Mouse (Mus musculus): ENCODE measurements around the gene Ccdc102a. TPM values are rescaled to one million over a fixed set of nuclear protein-coding genes. Genes with fewer than 3 reads are reported as not detected.

Gene Ccdc102a
- polyA plus RNA-seq (2012) = 0.02 and 0.06 TPM in 2 replicates

GRCm38 (mm10) chr8:94917851-94918495 is at the start of gene Ccdc102a:
Ccdc102a (minus strand) TSS chr8:94918098.
- Histone ChIP-seq H3K36me3 (ENCODE audit: control insufficient read depth) (no peaks in the 10 kb centered on the region), H3K9me3 (ENCODE audit: control insufficient read depth, low read length) (peaks cover 5% of the 10 kb centered on the region; the same call in 1 of the 2 replicates), H3K27me3 (ENCODE audit: control insufficient read depth) (peaks cover 72% of the 10 kb centered on the region), H3K4me3 (replicated peaks) (peak within 1 kb of the TSS; percentile 62), H3K4me1 (ENCODE audit: control insufficient read depth) (peaks cover 38% of the 10 kb centered on the region)
- no peak for TF ChIP-seq TAL1 (IDR thresholded peaks at IDR 0.05; ENCODE audit: low read length)
- no peak for TF ChIP-seq GATA1 (IDR thresholded peaks at IDR 0.05; ENCODE audit: low read length)

GRCm38 (mm10) chr8:94967554-94967953 is 49.7 kb upstream of the Ccdc102a start:
- Histone ChIP-seq H3K9me3 (ENCODE audit: control insufficient read depth, low read length) (no peaks in the 10 kb centered on the region), H3K4me3 (replicated peaks) (no peak overlapping the region), H3K36me3 (ENCODE audit: control insufficient read depth) (no peaks in the 10 kb centered on the region; the same call in 1 of the 2 replicates), H3K27me3 (ENCODE audit: control insufficient read depth) (no peaks in the 10 kb centered on the region), H3K4me1 (ENCODE audit: control insufficient read depth) (peaks cover 73% of the 10 kb centered on the region)
- no peak for TF ChIP-seq GATA1 (IDR thresholded peaks at IDR 0.05; ENCODE audit: low read length)
- TF ChIP-seq TAL1 (IDR thresholded peaks at IDR 0.05; ENCODE audit: low read length) = no peak

DNA sequence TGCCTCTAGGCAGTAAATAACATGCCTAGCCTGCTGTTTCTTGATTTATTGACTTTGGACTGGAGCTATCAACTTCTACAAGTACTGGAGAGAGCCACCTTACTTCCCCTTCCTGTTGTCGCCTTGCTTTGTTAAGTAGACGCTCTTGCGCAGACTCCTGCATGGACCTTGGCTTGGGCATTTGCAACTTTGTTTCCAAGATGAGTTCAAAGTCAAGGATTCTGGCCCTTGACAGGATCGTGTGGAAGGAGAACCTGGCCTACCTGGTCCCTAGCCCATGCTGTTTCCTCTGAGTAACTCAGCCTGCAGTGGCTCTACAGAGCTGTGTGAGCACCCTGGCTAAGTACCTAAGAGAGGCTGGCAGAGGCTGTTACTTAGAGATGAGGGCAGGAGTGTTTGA is 49.2 kb upstream of the Ccdc102a start:
- TF ChIP-seq TAL1 (IDR thresholded peaks at IDR 0.05; ENCODE audit: low read length) (no peak), GATA1 (IDR thresholded peaks at IDR 0.05; ENCODE audit: low read length) (no peak)
- Histone ChIP-seq H3K4me1 (ENCODE audit: control insufficient read depth) (peaks cover 75% of the 10 kb centered on the region), H3K36me3 (ENCODE audit: control insufficient read depth) (no peaks in the 10 kb centered on the region; the same call in 1 of the 2 replicates), H3K9me3 (ENCODE audit: control insufficient read depth, low read length) (no peaks in the 10 kb centered on the region), H3K4me3 (replicated peaks) (no peak overlapping the region), H3K27me3 (ENCODE audit: control insufficient read depth) (no peaks in the 10 kb centered on the region)

DNA sequence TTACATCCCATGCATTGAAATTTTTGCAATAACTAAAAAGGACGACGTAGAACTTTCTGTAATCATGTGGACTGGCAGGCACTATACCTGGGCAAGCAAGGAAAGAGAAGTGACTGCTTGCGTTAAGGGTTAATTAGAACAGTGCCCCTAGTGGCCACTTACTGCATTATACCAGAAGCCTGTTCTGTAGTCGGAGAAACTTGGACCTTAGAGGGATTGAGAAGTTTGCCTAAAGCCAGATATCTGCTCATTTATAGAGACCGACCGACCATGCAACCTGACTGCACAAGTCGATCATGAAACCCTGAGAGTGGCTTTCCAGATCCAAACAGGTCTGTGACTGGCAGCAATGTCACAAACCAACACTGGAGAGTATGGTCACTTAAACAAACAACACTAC is 48.7 kb upstream of the Ccdc102a start:
- H3K4me1 ChIP-seq (ENCODE audit: control insufficient read depth) = peaks cover 80% of the 10 kb centered on the region
- H3K4me3 ChIP-seq (replicated peaks) = no peak overlapping the region
- H3K27me3 ChIP-seq (ENCODE audit: control insufficient read depth) = no peaks in the 10 kb centered on the region
- H3K36me3 ChIP-seq (ENCODE audit: control insufficient read depth) = no peaks in the 10 kb centered on the region; the same call in 1 of the 2 replicates
- TF ChIP-seq GATA1 (IDR thresholded peaks at IDR 0.05; ENCODE audit: low read length) (no peak), TAL1 (IDR thresholded peaks at IDR 0.05; ENCODE audit: low read length) (no peak)
- H3K9me3 ChIP-seq (ENCODE audit: control insufficient read depth, low read length) = no peaks in the 10 kb centered on the region

- Histone ChIP-seq H3K4me3 (replicated peaks) (peak overlapping the region; percentile 53), H3K36me3 (ENCODE audit: control insufficient read depth) (no peaks in the 10 kb centered on the region; the same call in 1 of the 2 replicates), H3K9me3 (ENCODE audit: control insufficient read depth, low read length) (no peaks in the 10 kb centered on the region), H3K27me3 (ENCODE audit: control insufficient read depth) (no peaks in the 10 kb centered on the region), H3K4me1 (ENCODE audit: control insufficient read depth) (peaks cover 89% of the 10 kb centered on the region)
- peak; percentile 66 for TF ChIP-seq TAL1 (IDR thresholded peaks at IDR 0.05; ENCODE audit: low read length)
- peak; percentile 78 for TF ChIP-seq GATA1 (IDR thresholded peaks at IDR 0.05; ENCODE audit: low read length)
Observed at GRCm38 (mm10) chr8:94964828-94965227, 46.9 kb upstream of the Ccdc102a start.

- H3K36me3 ChIP-seq (ENCODE audit: control insufficient read depth) = no peaks in the 10 kb centered on the region; the same call in 1 of the 2 replicates
- H3K4me1 ChIP-seq (ENCODE audit: control insufficient read depth) = peaks cover 73% of the 10 kb centered on the region
- no peaks in the 10 kb centered on the region for H3K27me3 ChIP-seq (ENCODE audit: control insufficient read depth)
- TF ChIP-seq TAL1 (IDR thresholded peaks at IDR 0.05; ENCODE audit: low read length) (no peak), GATA1 (IDR thresholded peaks at IDR 0.05; ENCODE audit: low read length) (no peak)
- no peak overlapping the region for H3K4me3 ChIP-seq (replicated peaks)
- H3K9me3 ChIP-seq (ENCODE audit: control insufficient read depth, low read length) = no peaks in the 10 kb centered on the region
Observed at GRCm38 (mm10) chr8:94962201-94962600, 44.3 kb upstream of the Ccdc102a start.

GRCm38 (mm10) chr8:94956078-94956574 is 38.2 kb upstream of the Ccdc102a start:
- TF ChIP-seq GATA1 (IDR thresholded peaks at IDR 0.05; ENCODE audit: low read length) (no peak), TAL1 (IDR thresholded peaks at IDR 0.05; ENCODE audit: low read length) (no peak)
- H3K9me3 ChIP-seq (ENCODE audit: control insufficient read depth, low read length) = no peaks in the 10 kb centered on the region
- H3K4me1 ChIP-seq (ENCODE audit: control insufficient read depth) = peaks cover 45% of the 10 kb centered on the region
- H3K27me3 ChIP-seq (ENCODE audit: control insufficient read depth) = no peaks in the 10 kb centered on the region
- no peak overlapping the region for H3K4me3 ChIP-seq (replicated peaks)
- H3K36me3 ChIP-seq (ENCODE audit: control insufficient read depth) = no peaks in the 10 kb centered on the region; the same call in 1 of the 2 replicates

DNA sequence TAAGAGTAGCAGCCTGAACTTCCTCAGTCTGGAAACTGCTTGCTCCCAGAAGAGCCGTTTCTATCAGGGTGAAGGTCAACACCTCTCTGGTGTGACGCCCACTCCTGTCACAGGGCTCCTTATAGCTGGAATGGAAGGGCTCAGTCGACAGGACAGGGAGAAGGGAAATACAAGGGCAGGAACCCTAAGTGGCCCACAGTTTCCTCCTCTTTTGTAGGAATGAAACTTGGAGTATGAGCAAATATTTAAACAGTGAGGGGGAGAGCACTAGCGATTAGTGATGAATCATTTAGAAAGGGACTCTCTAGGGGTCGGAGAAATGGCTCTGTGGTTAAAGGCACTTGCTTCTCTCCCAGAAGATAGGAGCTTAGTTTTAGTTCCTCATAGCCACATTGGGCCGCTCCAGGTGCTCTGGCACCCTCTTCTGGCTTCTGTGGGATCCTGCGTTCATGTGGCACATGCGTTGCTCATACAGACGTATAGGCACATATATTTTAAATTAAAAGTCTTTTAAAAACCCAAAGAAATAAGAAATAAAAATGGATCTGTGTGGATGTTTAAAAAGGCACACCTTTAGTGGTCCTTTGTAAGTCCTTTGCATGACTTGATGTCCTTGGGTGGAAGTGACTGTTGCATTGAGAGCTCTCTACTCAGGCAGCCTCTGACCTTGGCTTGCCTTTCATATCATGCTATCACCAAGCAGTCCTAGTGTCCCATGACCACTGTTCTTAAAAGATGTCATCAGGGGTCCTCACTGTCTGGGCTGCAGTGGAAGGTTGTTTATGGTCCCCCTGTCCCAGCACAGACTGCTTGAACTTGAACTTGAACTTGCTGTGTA is 37.2 kb upstream of the Ccdc102a start:
- no peaks in the 10 kb centered on the region for H3K27me3 ChIP-seq (ENCODE audit: control insufficient read depth)
- H3K4me1 ChIP-seq (ENCODE audit: control insufficient read depth) = peaks cover 45% of the 10 kb centered on the region
- H3K4me3 ChIP-seq (replicated peaks) = no peak overlapping the region
- no peaks in the 10 kb centered on the region for H3K9me3 ChIP-seq (ENCODE audit: control insufficient read depth, low read length)
- H3K36me3 ChIP-seq (ENCODE audit: control insufficient read depth) = no peaks in the 10 kb centered on the region; the same call in 1 of the 2 replicates
- TF ChIP-seq TAL1 (IDR thresholded peaks at IDR 0.05; ENCODE audit: low read length) (no peak), GATA1 (IDR thresholded peaks at IDR 0.05; ENCODE audit: low read length) (no peak)

DNA sequence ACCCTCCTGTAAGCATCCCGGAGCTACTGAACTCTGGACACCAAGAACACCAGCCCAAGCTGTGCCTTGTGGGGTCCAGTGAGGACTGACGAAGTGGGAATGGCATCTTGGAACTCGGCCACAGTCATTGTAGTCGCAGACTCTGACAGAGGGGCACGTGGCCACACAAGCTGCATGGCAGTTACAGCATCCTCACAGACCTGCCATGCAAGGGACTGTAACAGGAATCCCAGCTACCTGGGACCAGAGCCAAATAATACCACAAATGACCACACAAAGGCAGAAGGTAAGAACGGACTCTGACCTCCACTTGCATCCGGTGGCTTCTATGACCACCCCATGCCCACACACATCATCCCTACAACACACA is 36.5 kb upstream of the Ccdc102a start:
- no peak for TF ChIP-seq TAL1 (IDR thresholded peaks at IDR 0.05; ENCODE audit: low read length)
- no peak for TF ChIP-seq GATA1 (IDR thresholded peaks at IDR 0.05; ENCODE audit: low read length)
- H3K4me3 ChIP-seq (replicated peaks) = no peak overlapping the region
- no peaks in the 10 kb centered on the region for H3K27me3 ChIP-seq (ENCODE audit: control insufficient read depth)
- H3K36me3 ChIP-seq (ENCODE audit: control insufficient read depth) = no peaks in the 10 kb centered on the region
- H3K9me3 ChIP-seq (ENCODE audit: control insufficient read depth, low read length) = no peaks in the 10 kb centered on the region
- H3K4me1 ChIP-seq (ENCODE audit: control insufficient read depth) = peaks cover 45% of the 10 kb centered on the region
